Mouse (Mus musculus) left cerebral cortex, postnatal 36 days (tissue): ENCODE measurements around the gene Tmem208. TPM values are rescaled to one million over a fixed set of nuclear protein-coding genes. Genes with fewer than 3 reads are reported as not detected.
A peak's percentile ranks its signal among the peaks of the same experiment; 100 is the strongest.

ENCODE experiments used
- DNase-seq, 2 experiments: peaks; one replicate each; pipeline ENCODE4 v3.0.0; 2021 to 2022; ENCODE audit warnings: low spot score in 2 of 2, mixed read lengths in 1 of 2
- intact Hi-C: fragments of 180-260 bp; cut with DNase I; formaldehyde crosslinking; loops from one replicate; pipeline ENCODE4 v1.15.1; 2025
- microRNA-seq: library from miRNA; unstranded; fragments of <30 nt; microRNA quantifications from one replicate; pipeline ENCODE4 v1.2.0, GENCODE M21; 2022
- total RNA-seq, 2 experiments: library from RNA; stranded (reverse); gene quantifications; 2 replicates each; pipeline ENCODE4 v1.2.3; 2021

Tmem208 gene
- total RNA-seq, 2 experiments from 2014 or later: 38.5 to 43.6 TPM

- no peak for DNase-seq
- intact Hi-C loops: no loop called here
These were observed 57.9 kb downstream of the Tmem208 start for GRCm38 (mm10) chr8:105384070-105384469.

Small RNA genes within 50 kb of the gene (microRNA-seq; reads per million reads assigned to microRNA genes)
- not detected for gene Gm27320
- gene Mir328: 11,109 reads per million, percentile 96 among the genes with 10 or more reads in this experiment

Other genes starting within 250 kb of the Tmem208 start
- not detected for gene Ces3b, start 242.6 kb upstream of the Tmem208 start, total RNA-seq
- gene Ces4a, start 194.6 kb upstream of the Tmem208 start, total RNA-seq: not detected
- 10 to 100 TPM; 21.4 to 24.1 TPM for gene Cbfb, start 155.7 kb upstream of the Tmem208 start, total RNA-seq
- 10 to 100 TPM; 37.8 to 38.5 TPM for gene D230025D16Rik, start 101.2 kb upstream of the Tmem208 start, total RNA-seq
- 1 to 10 TPM; 2.4 to 5.0 TPM for gene B3gnt9, start 71.2 kb upstream of the Tmem208 start, total RNA-seq
- 1 to 10 TPM; 7.2 to 7.5 TPM for gene Tradd, start 61.7 kb upstream of the Tmem208 start, total RNA-seq
- 1 to 10 TPM in 1 of 2 experiments, under 1 TPM in 1; 0.86 to 1.4 TPM for gene Fbxl8, start 61.7 kb upstream of the Tmem208 start, total RNA-seq
- 10 to 100 TPM; 11.5 to 12.0 TPM for gene Hsf4, start 56.6 kb upstream of the Tmem208 start, total RNA-seq
- 10 to 100 TPM in 1 of 2 experiments, 1 to 10 TPM in 1; 9.2 to 11.8 TPM for gene Nol3, start 50.2 kb upstream of the Tmem208 start, total RNA-seq
- gene 4931428F04Rik, start 36.5 kb upstream of the Tmem208 start, total RNA-seq: 10 to 100 TPM; 24.2 to 27.1 TPM
- 1 to 10 TPM in 1 of 2 experiments, under 1 TPM in 1; 0.79 to 1.8 TPM for gene Exoc3l, start 30.3 kb upstream of the Tmem208 start, total RNA-seq
- 10 to 100 TPM; 32.4 to 33.7 TPM for gene E2f4, start 28.7 kb upstream of the Tmem208 start, total RNA-seq
- 1 to 10 TPM; 1.0 to 1.7 TPM for gene Elmo3, start 20.8 kb upstream of the Tmem208 start, total RNA-seq
- gene Lrrc29, start 76 bp upstream of the Tmem208 start, total RNA-seq: 1 to 10 TPM; 3.7 to 7.3 TPM
- 1 to 10 TPM; 2.3 to 3.7 TPM for gene Fhod1, start 21.6 kb downstream of the Tmem208 start, total RNA-seq
- 10 to 100 TPM; 34.1 to 44.5 TPM for gene Slc9a5, start 22.5 kb downstream of the Tmem208 start, total RNA-seq
- gene Plekhg4, start 46.9 kb downstream of the Tmem208 start, total RNA-seq: 1 to 10 TPM; 1.3 to 5.5 TPM
- gene Kctd19, start 87.1 kb downstream of the Tmem208 start, total RNA-seq: not detected
- gene Lrrc36, start 87.2 kb downstream of the Tmem208 start, total RNA-seq: under 1 TPM; 0.32 to 0.37 TPM
- gene Tppp3, start 145.2 kb downstream of the Tmem208 start, total RNA-seq: 10 to 100 TPM; 36.1 to 46.4 TPM
- 10 to 100 TPM; 33.2 to 45.3 TPM for gene Zdhhc1, start 170.5 kb downstream of the Tmem208 start, total RNA-seq
- gene Hsd11b2, start 192.4 kb downstream of the Tmem208 start, total RNA-seq: under 1 TPM in 1 of 2 experiments, not detected in 1; 0.20 TPM
- gene Atp6v0d1, start 239.7 kb downstream of the Tmem208 start, total RNA-seq: 100 to 1,000 TPM; 305 to 349 TPM